Mouse (Mus musculus): ENCODE measurements at regions not wholly inside any gene's neighbourhood (a gene's known extent, or its start where the extent isn't known, plus 50 kb on each side); places are given as distances from the start of the nearest gene placed in this dataset.

DNA sequence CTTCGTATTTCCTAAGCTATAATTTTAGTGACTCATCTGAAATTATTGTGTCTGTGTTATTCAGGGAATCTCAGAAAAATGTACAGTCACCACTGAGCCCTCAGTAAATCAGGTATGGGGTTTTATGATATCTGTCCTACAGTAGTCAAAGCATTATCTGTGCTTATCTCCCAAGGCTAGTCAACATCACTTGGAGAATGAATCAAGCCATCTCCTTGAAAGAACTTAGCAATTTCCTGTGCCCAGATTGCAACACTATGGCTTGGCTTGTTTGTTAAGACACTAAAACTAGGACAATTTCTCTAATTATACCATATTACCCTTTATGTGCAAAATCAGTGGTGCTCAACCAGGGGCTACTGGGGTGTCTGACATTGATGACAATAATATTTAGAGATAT lies 58.9 kb upstream of the Pdc start:
- Histone ChIP-seq H3K9me3 (ENCODE audit: control insufficient read depth, low read length) (no peaks in the 10 kb centered on the region), H3K9ac (ENCODE audit: low read depth, low read length) (no peak overlapping the region), H3K4me3 (ENCODE audit: low read length) (no peak overlapping the region), H3K27me3 (replicated peaks; ENCODE audit: control insufficient read depth, insufficient read depth, low read length) (no peaks in the 10 kb centered on the region), H3K27ac (ENCODE audit: low read length) (no peak overlapping the region), H3K4me2 (ENCODE audit: low read depth, low read length) (no peak overlapping the region), H3K36me3 (ENCODE audit: control insufficient read depth, insufficient read depth, low read length) (no peaks in the 10 kb centered on the region), H3K4me1 (ENCODE audit: control insufficient read depth, insufficient read depth, low read length) (no peaks in the 10 kb centered on the region)
- ATAC-seq = no peak
- 81% methylated on average over 1 of the region's 1 CpGs for WGBS

DNA sequence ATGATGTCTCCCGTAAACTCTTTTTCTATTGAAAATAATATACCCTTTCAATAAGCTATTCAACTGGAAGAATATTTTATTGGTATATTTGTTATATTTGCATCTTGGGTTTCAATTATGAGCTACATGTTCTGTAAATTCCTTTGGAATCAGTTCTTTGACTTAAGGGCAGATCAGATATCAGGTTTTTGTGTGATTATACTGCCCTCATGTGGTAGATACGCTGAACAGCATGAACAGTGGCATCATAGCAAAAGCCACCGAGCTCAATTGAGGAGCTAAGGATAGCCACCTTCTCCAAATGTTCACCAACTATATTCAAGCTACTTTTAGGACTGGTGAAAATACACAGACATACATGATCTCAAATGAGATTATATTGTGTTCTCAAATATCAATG lies 52.7 kb upstream of the Pdc start:
- no peak overlapping the region for H3K4me3 ChIP-seq (ENCODE audit: low read length)
- no peak for ATAC-seq

DNA sequence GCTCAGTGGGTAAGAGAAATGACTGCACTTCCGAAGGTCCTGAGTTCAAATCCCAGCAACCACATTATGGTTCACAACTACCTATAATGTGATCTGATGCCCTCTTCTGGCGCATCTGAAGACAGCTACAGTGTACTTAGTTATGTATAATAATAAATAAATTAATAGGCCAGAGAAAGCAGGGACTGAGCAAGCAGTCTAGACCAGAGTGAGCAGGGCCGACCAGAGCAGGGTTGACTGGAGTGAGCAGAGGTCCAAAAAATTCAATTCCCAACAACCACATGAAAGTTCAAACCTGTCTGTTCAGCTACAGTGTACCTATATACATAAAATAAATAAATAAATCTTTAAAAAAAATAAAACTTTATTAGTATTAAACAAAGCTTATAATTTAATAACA lies 52.2 kb upstream of the Pdc start:
- H3K27me3 ChIP-seq (replicated peaks; ENCODE audit: control insufficient read depth, insufficient read depth, low read length) = no peaks in the 10 kb centered on the region
- H3K4me2 ChIP-seq (ENCODE audit: low read depth, low read length) = no peak overlapping the region
- 82% methylated on average over 3 of the region's 3 CpGs for WGBS
- no peak for ATAC-seq
- H3K9ac ChIP-seq (ENCODE audit: low read depth, low read length) = no peak overlapping the region
- no peak overlapping the region for H3K4me3 ChIP-seq (ENCODE audit: low read length)
- no peak overlapping the region for H3K27ac ChIP-seq (ENCODE audit: low read length)
- H3K36me3 ChIP-seq (ENCODE audit: control insufficient read depth, insufficient read depth, low read length) = no peaks in the 10 kb centered on the region
- H3K9me3 ChIP-seq (ENCODE audit: control insufficient read depth, low read length) = no peaks in the 10 kb centered on the region
- no peaks in the 10 kb centered on the region for H3K4me1 ChIP-seq (ENCODE audit: control insufficient read depth, insufficient read depth, low read length)

More for the DNA sequence above, 52.7 kb upstream of the Pdc start:
- H3K9ac ChIP-seq (ENCODE audit: low read depth, low read length) = no peak overlapping the region
- H3K9me3 ChIP-seq (ENCODE audit: control insufficient read depth, low read length) = no peaks in the 10 kb centered on the region
- no peaks in the 10 kb centered on the region for H3K27me3 ChIP-seq (replicated peaks; ENCODE audit: control insufficient read depth, insufficient read depth, low read length)
- H3K4me1 ChIP-seq (ENCODE audit: control insufficient read depth, insufficient read depth, low read length) = no peaks in the 10 kb centered on the region
- H3K36me3 ChIP-seq (ENCODE audit: control insufficient read depth, insufficient read depth, low read length) = no peaks in the 10 kb centered on the region
- no peak overlapping the region for H3K27ac ChIP-seq (ENCODE audit: low read length)
- no peak overlapping the region for H3K4me2 ChIP-seq (ENCODE audit: low read depth, low read length)
- 44% methylated on average over 3 of the region's 3 CpGs for WGBS
